11 mouse cellular contexts compared by ENCODE assay signal in genomic region chr2:166903719-166904282, GRCm38 (mm10). TPM values are rescaled to one million over a fixed set of nuclear protein-coding genes. Genes with fewer than 3 reads are reported as not detected.
A peak's percentile ranks its signal among the peaks of the same experiment; 100 is the strongest.
DNase-seq lines count a peak whose midpoint lies in the region; ATAC-seq and TF ChIP-seq lines count a peak whose summit lies in the region.
"Had no signal": no experiment of that assay in that cellular context is flagged by ENCODE, and none has a peak within 500 bp of the region (broad histone marks: within the 10 kb centered on the region; RNA-seq: fewer than 3 reads in every experiment).

No protein-coding gene starts in this region.

- H3K9ac ChIP-seq in liver, postnatal 0 days (replicated peaks), result no peak overlapping the region
- H3K9ac ChIP-seq in liver, embryonic 12.5 days, result no peak overlapping the region

- H3K36me3 ChIP-seq in liver, postnatal 0 days (replicated peaks; ENCODE audit: insufficient read depth, low read length), result peaks cover 6% of the 10 kb centered on the region
- peaks cover 13% of the 10 kb centered on the region for H3K36me3 ChIP-seq in liver, embryonic 12.5 days

- H3K4me2 ChIP-seq in liver, postnatal 0 days (ENCODE audit: low read depth, low read length), result no peak overlapping the region
- no peak overlapping the region for H3K4me2 ChIP-seq in liver, embryonic 12.5 days

- no peak for ATAC-seq in liver, postnatal 0 days
- no peak for ATAC-seq in liver, embryonic 12.5 days
- ATAC-seq in erythroblast, adult 5-6 weeks (replicated peaks; ENCODE audit: low FRiP score, poor library complexity, severe bottlenecking), result no peak

- 88% methylated on average over 6 of the region's 6 CpGs for WGBS in cerebellum, adult 2 months
- WGBS in liver, postnatal 0 days (ENCODE audit: insufficient replicate concordance), result 89% methylated on average over 6 of the region's 6 CpGs
- WGBS in liver, embryonic 12.5 days (ENCODE audit: insufficient replicate concordance), result 85% methylated on average over 6 of the region's 6 CpGs

- no peaks in the 10 kb centered on the region for H3K9me3 ChIP-seq in liver, postnatal 0 days (ENCODE audit: low read length)
- no peaks in the 10 kb centered on the region for H3K9me3 ChIP-seq in liver, embryonic 12.5 days (replicated peaks)

- H3K4me1 ChIP-seq in cerebellum, adult 2 months (ENCODE audit: control insufficient read depth, insufficient read depth, low read length), result peaks cover 3% of the 10 kb centered on the region; the same call in 1 of the 2 replicates
- H3K4me1 ChIP-seq in liver, postnatal 0 days (ENCODE audit: insufficient read depth), result peaks cover 15% of the 10 kb centered on the region
- peaks cover 29% of the 10 kb centered on the region for H3K4me1 ChIP-seq in liver, embryonic 12.5 days

- TF ChIP-seq EP300 in liver, postnatal 0 days (IDR thresholded peaks at IDR 0.05; ENCODE audit: low read depth), result no peak

- H3K4me3 ChIP-seq in cerebellum, adult 2 months (replicated peaks; ENCODE audit: insufficient read depth, low read depth, low read length), result no peak overlapping the region
- no peak overlapping the region for H3K4me3 ChIP-seq in liver, postnatal 0 days (ENCODE audit: low read depth, low read length)
- no peak overlapping the region for H3K4me3 ChIP-seq in liver, embryonic 12.5 days

- H3K27ac ChIP-seq in cerebellum, adult 2 months (ENCODE audit: insufficient read depth, low read length), result no peak overlapping the region
- no peak overlapping the region for H3K27ac ChIP-seq in liver, postnatal 0 days (ENCODE audit: low read depth)
- no peak overlapping the region for H3K27ac ChIP-seq in liver, embryonic 12.5 days

- H3K27me3 ChIP-seq in cerebellum, adult 2 months (ENCODE audit: control insufficient read depth, insufficient read depth, low read length), result no peaks in the 10 kb centered on the region
- no peaks in the 10 kb centered on the region for H3K27me3 ChIP-seq in liver, postnatal 0 days (ENCODE audit: insufficient read depth, low read length)
- H3K27me3 ChIP-seq in liver, embryonic 12.5 days (replicated peaks), result no peaks in the 10 kb centered on the region
- H3K27me3 ChIP-seq: CH12.LX had no signal

- TF ChIP-seq POLR2A in cerebellum, adult 2 months (IDR thresholded peaks at IDR 0.05; ENCODE audit: borderline replicate concordance, insufficient read depth, low read length), result no peak

- peak; percentile 31 for DNase-seq in cerebellum, adult 9-11 months
- no peak for DNase-seq in cerebellum, adult 2 months
- no peak for DNase-seq in liver, postnatal 0 days
- peak; percentile 20 for DNase-seq in CD4-positive helper T cell, adult 2 months (ENCODE audit: low read depth, low spot score)
- peak; percentile 43 for DNase-seq in naive thymus-derived CD4-positive, alpha-beta T cell, adult 2 months (ENCODE audit: low read depth)
- DNase-seq in kidney, adult 9 months, result no peak
- DNase-seq: layer of hippocampus, adult 9-11 months; right cerebral cortex, postnatal 25 days had no signal

- TF ChIP-seq CTCF in cerebellum, adult 2 months (IDR thresholded peaks at IDR 0.05; ENCODE audit: borderline replicate concordance, insufficient read depth, low read depth, low read length), result no peak
- TF ChIP-seq CTCF in liver, postnatal 0 days (IDR thresholded peaks at IDR 0.05; ENCODE audit: low read depth), result peak; percentile 22; the same call in 1 of the 2 replicates

RNA-seq across cellular contexts. Expression of gene Cse1l, which starts 2.0 kb away (rescaled TPM):
- polyA plus RNA-seq in cerebellum, adult 2 months (2012; rRNA removed), result 49.9 and 55.0 TPM in 2 replicates
- 19.0 and 23.3 TPM in 2 replicates for polyA plus RNA-seq in liver, postnatal 0 days (2015; fragmentation: Nextera tagmentation; extraction: Ambion mirVana)
- 108 and 109 TPM in 2 replicates for polyA plus RNA-seq in liver, embryonic 12.5 days (2016; fragmentation: Nextera tagmentation; extraction: Ambion mirVana)
- 45.6 and 53.0 TPM in 2 replicates for total RNA-seq in erythroblast, adult 5-6 weeks (2015; ENCODE audit: low replicate concordance)
- total RNA-seq in erythroblast, adult 5-6 weeks (2017; ENCODE audit: low replicate concordance), result 34.1 and 51.6 TPM in 2 replicates

Comparison
In these comparisons a context has a peak if more than half of its experiments do, and no peak if none do; other contexts are left out.
1. DNase-seq: peak in cerebellum, adult 9-11 months (single experiment), CD4-positive helper T cell, adult 2 months (single experiment) and naive thymus-derived CD4-positive, alpha-beta T cell, adult 2 months (single experiment); none in cerebellum, adult 2 months (0 of 2), liver, postnatal 0 days (single experiment) and kidney, adult 9 months (single experiment).